Mouse (Mus musculus) gastrocnemius, postnatal 36 days (tissue): ENCODE measurements around the gene Acot12. TPM values are rescaled to one million over a fixed set of nuclear protein-coding genes. Genes with fewer than 3 reads are reported as not detected.

Experiments used
- DNase-seq, 2 experiments: peaks; one replicate each; pipeline ENCODE4 v3.0.0; 2022
- intact Hi-C: fragments of 180-260 bp; cut with DNase I; formaldehyde crosslinking; loops from one replicate; pipeline ENCODE4 v1.15.1; 2025
- microRNA-seq, 2 experiments: library from miRNA; unstranded; fragments of <30 nt; microRNA quantifications; one replicate each; pipeline ENCODE4 v1.2.0; 2021
- total RNA-seq, 2 experiments: library from RNA; stranded (reverse); gene quantifications; 2 replicates each; pipeline ENCODE4 v1.2.3; 2021

Gene Acot12
- total RNA-seq, 2 experiments from 2014 or later: not detected

DNA sequence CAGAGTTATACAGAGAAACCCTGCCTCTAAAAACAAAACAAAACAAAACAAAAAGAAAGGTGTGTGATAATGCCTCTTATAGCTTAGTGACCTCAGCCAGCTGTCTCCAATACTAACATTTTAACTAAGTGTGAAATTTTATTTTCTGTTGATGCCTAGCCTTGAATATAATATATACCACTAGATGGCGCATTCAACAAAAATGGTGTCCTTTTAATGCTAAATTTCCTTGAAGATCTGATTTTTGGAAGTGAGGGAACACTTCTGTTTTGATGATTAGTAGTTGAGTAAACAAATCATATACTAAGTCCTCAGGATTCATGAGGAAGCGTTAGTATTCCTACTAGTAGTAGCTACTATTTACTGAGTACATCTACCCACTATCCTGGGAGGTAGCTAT is 68.2 kb downstream of the Acot12 start:
- intact Hi-C loops: loop anchor here (5.0 kb wide), 1 partner anchor 68 kb away; the partner anchor contains the start of gene Ckmt2
- no peak for DNase-seq

DNA sequence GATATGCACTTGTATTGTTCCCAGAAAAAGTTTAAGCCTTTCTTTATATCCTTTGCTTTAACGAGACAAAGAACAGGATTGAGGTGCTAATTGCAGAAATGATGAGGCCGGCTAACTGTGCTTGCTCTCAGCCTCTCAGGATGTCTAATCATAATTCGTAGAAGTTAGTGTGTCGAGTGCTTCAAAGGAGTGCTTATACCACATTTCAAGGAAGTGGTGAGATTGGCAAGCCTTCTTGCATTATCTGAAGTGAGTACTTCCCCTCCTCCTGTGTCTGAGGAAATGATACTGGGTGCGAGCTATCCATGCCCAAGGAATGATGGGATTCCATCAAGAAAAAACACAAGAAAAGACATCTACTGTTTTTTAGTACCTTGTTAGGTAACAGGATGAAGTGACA is 73.4 kb downstream of the Acot12 start:
- intact Hi-C loops: loop anchor here (5.0 kb wide), 1 partner anchor 43 kb away; no protein-coding TSS in a partner anchor

DNA sequence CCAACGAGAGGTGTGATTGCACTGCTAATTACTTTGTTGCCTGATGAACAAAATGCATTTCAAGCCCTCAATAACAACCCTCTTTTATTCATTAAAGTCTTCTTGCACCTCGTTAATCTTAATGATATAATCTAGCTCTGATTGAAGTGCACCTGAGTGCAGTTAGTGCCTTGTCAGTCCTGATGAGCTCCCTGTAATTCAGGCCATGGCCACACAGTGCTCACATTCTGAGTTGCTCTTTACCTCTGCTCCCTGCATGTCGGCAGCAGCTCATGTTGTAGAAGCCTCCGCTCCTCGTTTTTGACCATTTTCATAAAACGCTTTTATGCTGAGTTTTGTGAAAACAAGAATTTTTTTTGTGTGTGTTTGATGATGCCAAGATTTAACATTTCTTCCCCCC is 82.4 kb downstream of the Acot12 start:
- no peak for DNase-seq
- intact Hi-C loops: no loop called here

More for the DNA sequence above, 73.4 kb downstream of the Acot12 start:
- DNase-seq: no peak

DNA sequence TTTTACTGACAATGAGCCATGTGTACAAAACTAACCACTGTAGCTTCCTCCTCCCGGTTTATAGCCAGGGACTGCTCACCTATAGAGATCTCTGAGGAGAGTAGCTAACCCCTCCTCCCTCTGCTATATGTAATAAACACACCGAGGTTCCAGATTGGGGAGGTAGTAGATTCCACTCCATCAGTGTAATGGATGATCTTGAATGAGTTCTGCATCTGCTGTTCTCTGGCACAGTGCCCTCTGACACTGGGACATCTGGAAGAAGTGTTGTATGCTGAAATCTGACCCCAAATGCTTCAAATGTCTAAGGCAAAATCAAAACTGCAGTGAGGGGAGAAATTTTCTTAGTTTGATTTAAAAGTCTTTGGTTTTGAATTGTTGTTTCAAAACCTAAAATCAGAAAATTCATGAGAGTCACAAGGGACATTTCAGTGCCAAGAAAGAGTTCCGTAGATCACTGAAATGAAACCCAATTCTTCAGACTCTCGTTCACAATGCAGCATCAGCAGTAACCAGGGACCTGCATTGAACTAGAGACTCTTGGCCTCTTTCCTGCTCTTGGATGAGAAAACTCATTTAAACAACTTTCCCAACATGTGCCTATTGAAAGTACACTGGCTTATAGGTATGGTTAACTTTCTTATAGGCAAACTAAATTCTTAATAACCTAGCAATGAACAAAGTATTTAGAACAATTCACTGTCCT is 83.7 kb downstream of the Acot12 start:
- peak; percentile 26 to 70 for DNase-seq
- intact Hi-C loops: no loop called here

DNA sequence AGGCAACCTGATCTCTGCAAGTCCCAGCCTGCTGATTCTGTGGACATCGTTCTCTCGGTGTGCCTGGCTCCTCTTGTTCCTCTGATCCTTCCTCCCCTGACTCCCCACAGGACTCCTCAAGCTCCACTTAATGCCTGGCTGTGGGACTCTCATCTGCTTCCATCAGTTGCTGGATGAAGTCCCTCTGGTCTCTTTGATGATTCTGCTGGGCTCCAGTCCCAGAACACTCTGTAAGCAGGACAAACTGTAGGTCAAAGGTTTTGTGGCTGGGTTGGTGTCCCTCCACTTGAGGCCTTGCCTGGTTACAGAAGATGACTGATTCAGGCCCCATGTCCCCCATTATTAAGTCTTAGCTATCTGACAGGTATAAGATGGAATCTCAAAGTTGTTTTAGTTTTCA is 84.8 kb downstream of the Acot12 start:
- intact Hi-C loops: no loop called here
- peak in 1 of 2 experiments; percentile 37 for DNase-seq

DNA sequence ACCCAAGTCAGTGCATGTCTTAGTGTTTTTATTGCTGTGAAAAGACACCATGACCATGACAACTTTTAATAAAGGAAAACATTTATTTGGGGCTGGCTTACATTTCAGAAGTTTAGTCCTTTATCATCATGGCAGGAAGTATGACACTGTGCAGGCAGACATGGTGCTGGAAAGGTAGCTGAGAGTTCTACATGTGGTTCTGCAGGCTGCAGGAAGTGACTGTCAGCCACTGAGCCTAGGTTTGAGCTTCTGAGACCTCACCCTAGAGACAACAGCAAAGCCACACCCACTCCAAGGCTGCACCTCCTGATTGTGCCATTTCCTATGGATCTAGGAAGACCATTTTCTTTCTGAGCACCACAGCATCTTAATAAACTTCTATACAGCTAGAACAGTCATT is 86.6 kb downstream of the Acot12 start:
- intact Hi-C loops: no loop called here
- no peak for DNase-seq

Small RNAs within 50 kb of the gene (microRNA-seq; reads per million reads assigned to microRNA genes)
- 0 reads per million in 2 experiments for gene Gm27656

Other genes with a start within 250 kb of the Acot12 start
- gene Zcchc9, start 66.2 kb downstream of the Acot12 start, total RNA-seq: 10 to 100 TPM; 10.1 to 10.9 TPM
- gene Ckmt2, start 135.4 kb downstream of the Acot12 start, total RNA-seq: 1,000 to 10,000 TPM; 1,250 to 1,613 TPM